In genomic region chr6:34225004-34225599, GRCm38 (mm10) we compare ENCODE assay signal across 18 mouse cellular contexts. TPM values are rescaled to one million over a fixed set of nuclear protein-coding genes. Genes with fewer than 3 reads are reported as not detected.
DNase-seq lines count a peak whose midpoint lies in the region; ATAC-seq and TF ChIP-seq lines count a peak whose summit lies in the region.
"Had no signal": no experiment of that assay in that cellular context is flagged by ENCODE, and none has a peak within 500 bp of the region (broad histone marks: within the 10 kb centered on the region; RNA-seq: fewer than 3 reads in every experiment).

No protein-coding gene starts in this region.

- H3K4me1 ChIP-seq in hindbrain, postnatal 0 days (ENCODE audit: insufficient read depth, low read length) = no peaks in the 10 kb centered on the region
- no peaks in the 10 kb centered on the region; the same call in 1 of the 2 replicates for H3K4me1 ChIP-seq in hindbrain, embryonic 12.5 days
- H3K4me1 ChIP-seq in midbrain, postnatal 0 days (ENCODE audit: insufficient read depth, low read length) = no peaks in the 10 kb centered on the region
- H3K4me1 ChIP-seq in midbrain, embryonic 10.5 days = peaks cover 7% of the 10 kb centered on the region; the same call in 1 of the 2 replicates
- no peaks in the 10 kb centered on the region for H3K4me1 ChIP-seq in neural tube, embryonic 15.5 days
- H3K4me1 ChIP-seq: hindbrain, embryonic 15.5 days; limb, embryonic 15.5 days; stomach, embryonic 15.5 days had no signal

- H3K27ac ChIP-seq in hindbrain, postnatal 0 days = no peak overlapping the region
- no peak overlapping the region for H3K27ac ChIP-seq in hindbrain, embryonic 12.5 days
- H3K27ac ChIP-seq in midbrain, postnatal 0 days (ENCODE audit: low read depth, low read length) = no peak overlapping the region
- no peak overlapping the region for H3K27ac ChIP-seq in midbrain, embryonic 10.5 days (replicated peaks)
- H3K27ac ChIP-seq in neural tube, embryonic 15.5 days (replicated peaks) = no peak overlapping the region
- H3K27ac ChIP-seq: forebrain, embryonic 13.5 days; hindbrain, embryonic 15.5 days; limb, embryonic 15.5 days; stomach, embryonic 15.5 days had no signal

- no peaks in the 10 kb centered on the region for H3K36me3 ChIP-seq in hindbrain, postnatal 0 days (ENCODE audit: insufficient read depth, low read length)
- H3K36me3 ChIP-seq in hindbrain, embryonic 12.5 days = no peaks in the 10 kb centered on the region
- H3K36me3 ChIP-seq in midbrain, postnatal 0 days (ENCODE audit: insufficient read depth, low read length) = no peaks in the 10 kb centered on the region
- H3K36me3 ChIP-seq in midbrain, embryonic 10.5 days = no peaks in the 10 kb centered on the region
- H3K36me3 ChIP-seq in neural tube, embryonic 15.5 days = no peaks in the 10 kb centered on the region
- H3K36me3 ChIP-seq: hindbrain, embryonic 15.5 days; limb, embryonic 15.5 days; stomach, embryonic 15.5 days had no signal

- no peak for ATAC-seq in hindbrain, postnatal 0 days
- ATAC-seq in hindbrain, embryonic 12.5 days (ENCODE audit: low FRiP score) = no peak
- no peak for ATAC-seq in midbrain, postnatal 0 days (ENCODE audit: low FRiP score)
- no peak for ATAC-seq in neural tube, embryonic 15.5 days (ENCODE audit: low FRiP score)
- ATAC-seq: forebrain, embryonic 13.5 days had no signal

- peak; percentile 42 for TF ChIP-seq CTCF in hindbrain, postnatal 0 days (IDR thresholded peaks at IDR 0.05; ENCODE audit: low read depth)
- TF ChIP-seq CTCF in midbrain, postnatal 0 days (IDR thresholded peaks at IDR 0.05) = peak; percentile 45

- no peak overlapping the region for H3K4me3 ChIP-seq in hindbrain, postnatal 0 days (ENCODE audit: low read length)
- no peak overlapping the region for H3K4me3 ChIP-seq in hindbrain, embryonic 12.5 days
- no peak overlapping the region for H3K4me3 ChIP-seq in midbrain, postnatal 0 days (ENCODE audit: low read depth, low read length)
- H3K4me3 ChIP-seq in midbrain, embryonic 10.5 days = no peak overlapping the region
- H3K4me3 ChIP-seq in neural tube, embryonic 15.5 days (replicated peaks) = no peak overlapping the region
- H3K4me3 ChIP-seq: forebrain, embryonic 13.5 days; hindbrain, embryonic 15.5 days; limb, embryonic 15.5 days; stomach, embryonic 15.5 days had no signal

- H3K9me3 ChIP-seq in hindbrain, postnatal 0 days (ENCODE audit: low read length) = no peaks in the 10 kb centered on the region
- H3K9me3 ChIP-seq in hindbrain, embryonic 12.5 days (replicated peaks) = peaks cover 6% of the 10 kb centered on the region; the same call in 1 of the 2 replicates
- H3K9me3 ChIP-seq in midbrain, postnatal 0 days (ENCODE audit: low read length) = no peaks in the 10 kb centered on the region
- H3K9me3 ChIP-seq in midbrain, embryonic 10.5 days (replicated peaks) = peaks cover 7% of the 10 kb centered on the region
- no peaks in the 10 kb centered on the region for H3K9me3 ChIP-seq in neural tube, embryonic 15.5 days (replicated peaks)
- H3K9me3 ChIP-seq: hindbrain, embryonic 15.5 days; stomach, embryonic 15.5 days had no signal

- no peaks in the 10 kb centered on the region for H3K27me3 ChIP-seq in hindbrain, postnatal 0 days (ENCODE audit: insufficient read depth, low read length)
- H3K27me3 ChIP-seq in hindbrain, embryonic 12.5 days = no peaks in the 10 kb centered on the region
- no peaks in the 10 kb centered on the region; the same call in 1 of the 2 replicates for H3K27me3 ChIP-seq in midbrain, postnatal 0 days (ENCODE audit: insufficient read depth, low read length)
- H3K27me3 ChIP-seq in midbrain, embryonic 10.5 days (ENCODE audit: low read depth, poor library complexity, severe bottlenecking) = no peaks in the 10 kb centered on the region; the same call in 1 of the 2 replicates
- H3K27me3 ChIP-seq in neural tube, embryonic 15.5 days (replicated peaks) = no peaks in the 10 kb centered on the region
- H3K27me3 ChIP-seq: forebrain, embryonic 13.5 days; hindbrain, embryonic 15.5 days; stomach, embryonic 15.5 days had no signal

- WGBS in hindbrain, postnatal 0 days = 97% methylated on average over 3 of the region's 3 CpGs
- WGBS in hindbrain, embryonic 12.5 days = 94% methylated on average over 3 of the region's 3 CpGs
- whole genome bisulfite sequencing in midbrain, postnatal 0 days = 97% methylated on average over 3 of the region's 3 CpGs
- 90% methylated on average over 3 of the region's 3 CpGs for WGBS in midbrain, embryonic 10.5 days
- WGBS in neural tube, embryonic 15.5 days = 98% methylated on average over 3 of the region's 3 CpGs

- H3K4me2 ChIP-seq in hindbrain, postnatal 0 days (ENCODE audit: low read depth, low read length) = no peak overlapping the region
- H3K4me2 ChIP-seq in hindbrain, embryonic 12.5 days (replicated peaks) = no peak overlapping the region
- H3K4me2 ChIP-seq in midbrain, postnatal 0 days (ENCODE audit: low read depth, low read length, poor library complexity, severe bottlenecking) = no peak overlapping the region
- no peak overlapping the region for H3K4me2 ChIP-seq in neural tube, embryonic 15.5 days
- H3K4me2 ChIP-seq: forebrain, embryonic 13.5 days; hindbrain, embryonic 15.5 days; limb, embryonic 15.5 days; stomach, embryonic 15.5 days had no signal

- H3K9ac ChIP-seq in hindbrain, postnatal 0 days (replicated peaks; ENCODE audit: low read length) = no peak overlapping the region
- H3K9ac ChIP-seq in hindbrain, embryonic 12.5 days = no peak overlapping the region
- no peak overlapping the region for H3K9ac ChIP-seq in midbrain, postnatal 0 days (replicated peaks; ENCODE audit: low read length, poor library complexity, severe bottlenecking)
- no peak overlapping the region for H3K9ac ChIP-seq in neural tube, embryonic 15.5 days (replicated peaks)
- H3K9ac ChIP-seq: forebrain, embryonic 13.5 days; hindbrain, embryonic 15.5 days; limb, embryonic 15.5 days; stomach, embryonic 15.5 days had no signal

- no peak for DNase-seq in hindbrain, postnatal 0 days (ENCODE audit: low spot score)
- DNase-seq in midbrain, postnatal 0 days (ENCODE audit: low spot score) = no peak
- DNase-seq in midbrain, embryonic 10.5 days (ENCODE audit: low spot score) = no peak
- DNase-seq in ZHBTc4 (ENCODE audit: low read depth, low spot score) = peak; percentile 36
- DNase-seq in spleen, postnatal 14 days (ENCODE audit: low spot score in 2 of 2) = no peak
- DNase-seq: adrenal gland, postnatal 10 days; cerebellum, adult 9-11 months; heart, adult 18-20 months; kidney, adult 8-10 months; lung, postnatal 10 days; retina, postnatal 1 day; thymus, postnatal 4 days had no signal

RNA-seq across cellular contexts. Expression of gene Slc35b4, which starts 48.2 kb away (rescaled TPM):
- total RNA-seq in hindbrain, postnatal 0 days (2014; rRNA removed) = 30.4 TPM in 2 replicates
- polyA plus RNA-seq in hindbrain, postnatal 0 days (2015; fragmentation: Nextera tagmentation; extraction: Ambion mirVana) = 26.0 and 28.7 TPM in 2 replicates
- 42.9 and 44.6 TPM in 2 replicates for polyA plus RNA-seq in hindbrain, embryonic 12.5 days (2016; fragmentation: Nextera tagmentation; extraction: Ambion mirVana)
- total RNA-seq in midbrain, postnatal 0 days (2014; rRNA removed) = 24.5 and 30.8 TPM in 2 replicates
- 30.6 and 36.5 TPM in 2 replicates for polyA plus RNA-seq in midbrain, postnatal 0 days (2015; fragmentation: Nextera tagmentation; extraction: Ambion mirVana)
- 50.7 and 54.7 TPM in 2 replicates for polyA plus RNA-seq in midbrain, embryonic 10.5 days (2016; fragmentation: Nextera tagmentation; extraction: Ambion mirVana)
- polyA plus RNA-seq in neural tube, embryonic 15.5 days (2015; fragmentation: Nextera tagmentation; extraction: Ambion mirVana) = 39.4 and 47.8 TPM in 2 replicates
